Mouse (Mus musculus): ENCODE results near the gene Rpp21.

Rpp21 gene

GRCm38 (mm10) chr17:36233572-36233971 lies 24.3 kb downstream of the Rpp21 start:
- no peak for DNase-seq

- DNase-seq, result peak; percentile 62 to 78
Measured at GRCm38 (mm10) chr17:36231318-36231717, 26.6 kb downstream of the Rpp21 start.

GRCm38 (mm10) chr17:36229046-36229445 lies 28.8 kb downstream of the Rpp21 start:
- no peak for DNase-seq

- peak in 1 of 2 experiments; percentile 27 for DNase-seq
Measured at GRCm38 (mm10) chr17:36226921-36227320, 30.9 kb downstream of the Rpp21 start.

- no peak for DNase-seq
Measured at GRCm38 (mm10) chr17:36225231-36225824, 32.5 kb downstream of the Rpp21 start.

GRCm38 (mm10) chr17:36224451-36224850 lies 33.4 kb downstream of the Rpp21 start:
- DNase-seq, result no peak

GRCm38 (mm10) chr17:36218594-36219155 lies 39.2 kb downstream of the Rpp21 start:
- no peak for DNase-seq

- no peak for DNase-seq
Measured at GRCm38 (mm10) chr17:36215586-36215985, 42.3 kb downstream of the Rpp21 start.

GRCm38 (mm10) chr17:36206846-36207245 lies 51.0 kb downstream of the Rpp21 start:
- DNase-seq, result no peak

- DNase-seq, result no peak
Measured at GRCm38 (mm10) chr17:36205862-36206261, 52.0 kb downstream of the Rpp21 start.

All from kidney, postnatal 25 days (tissue).